Mouse (Mus musculus) right cerebral cortex, postnatal 36 days (tissue): ENCODE results near the gene Vps33b.
"Not testable (repeated sequence)": the region's sequence is repeated elsewhere in the genome, so short reads cannot be mapped to it uniquely, and the experiment has no call there.

Experiments
- DNase-seq, 2 experiments: peaks; one replicate each; pipeline ENCODE4 v3.0.0; 2022; ENCODE audit warnings: low spot score in 2 of 2, mixed read lengths in 1 of 2

Vps33b gene

GRCm38 (mm10) chr7:80318670-80319069 lies 49.2 kb downstream of the Vps33b start:
- no peak for DNase-seq

DNA sequence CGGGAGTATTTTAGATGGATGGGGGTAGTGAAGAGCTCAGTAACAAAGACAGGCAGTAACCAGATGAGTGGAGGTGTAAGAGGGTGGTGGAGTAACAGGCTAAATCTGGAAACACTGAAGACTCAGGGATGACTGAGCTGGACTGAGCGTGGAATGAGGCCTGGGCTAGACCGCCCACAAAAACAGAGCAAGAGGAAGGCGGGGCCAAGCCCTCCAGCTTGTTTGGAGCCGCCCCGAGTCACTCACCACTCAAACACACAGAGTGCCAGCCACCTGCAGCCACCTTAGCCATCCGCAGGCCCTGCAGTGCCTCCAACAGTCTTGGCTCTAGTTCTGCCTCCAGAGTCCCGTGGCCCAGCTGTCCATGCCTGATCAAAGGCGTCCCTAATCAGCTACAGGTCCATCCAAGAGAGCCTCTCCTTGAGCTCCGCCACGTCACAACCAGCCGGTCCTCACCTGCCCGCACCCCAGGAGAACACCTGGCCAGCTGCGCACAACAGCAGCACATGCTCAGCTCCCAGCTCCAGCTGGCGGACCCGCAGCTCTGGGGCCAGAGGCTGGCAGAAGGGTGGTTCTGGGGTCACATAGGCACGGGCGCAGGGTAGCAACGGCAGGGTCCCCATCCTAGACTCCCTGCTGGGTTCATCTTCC lies 50.5 kb downstream of the Vps33b start:
- no peak for DNase-seq

- no peak for DNase-seq
These were observed 53.9 kb downstream of the Vps33b start for GRCm38 (mm10) chr7:80323336-80323735.

- DNase-seq = peak; percentile 93 to 95
These were observed 54.8 kb downstream of the Vps33b start, which contains the start of gene Rccd1 for GRCm38 (mm10) chr7:80324043-80324815. Rccd1 (minus strand) TSS chr7:80324454.

GRCm38 (mm10) chr7:80324816-80325119 lies 55.3 kb downstream of the Vps33b start:
- DNase-seq = not testable (repeated sequence)

DNA sequence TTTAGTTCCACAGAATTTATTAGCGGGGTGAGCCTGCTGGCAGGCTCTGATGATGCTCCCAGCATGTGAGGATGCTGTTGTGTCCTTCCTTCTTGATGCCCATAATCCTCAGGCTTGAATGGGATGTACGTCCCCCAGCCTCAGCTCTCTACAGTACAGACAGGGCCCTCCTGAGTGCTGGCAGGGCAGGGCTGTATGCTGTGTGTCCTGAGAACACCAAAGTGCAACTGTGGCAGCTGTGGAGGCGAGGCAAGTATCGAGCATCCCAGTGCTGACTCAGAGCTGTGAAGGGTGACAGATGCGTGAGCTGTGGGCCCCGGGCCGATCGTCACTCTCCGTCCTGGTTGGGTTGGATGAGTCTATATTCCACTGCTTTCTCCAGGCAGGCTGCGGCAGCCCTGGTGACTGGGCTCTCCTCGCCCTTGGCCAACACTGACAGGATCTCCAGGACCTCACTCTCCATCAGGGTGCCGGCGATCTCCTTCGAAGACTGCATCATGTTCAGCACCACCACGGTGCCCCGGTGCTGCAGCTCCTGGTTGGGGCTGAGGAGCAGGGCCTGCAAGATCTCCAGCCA lies 55.9 kb downstream of the Vps33b start:
- DNase-seq = no peak

DNA sequence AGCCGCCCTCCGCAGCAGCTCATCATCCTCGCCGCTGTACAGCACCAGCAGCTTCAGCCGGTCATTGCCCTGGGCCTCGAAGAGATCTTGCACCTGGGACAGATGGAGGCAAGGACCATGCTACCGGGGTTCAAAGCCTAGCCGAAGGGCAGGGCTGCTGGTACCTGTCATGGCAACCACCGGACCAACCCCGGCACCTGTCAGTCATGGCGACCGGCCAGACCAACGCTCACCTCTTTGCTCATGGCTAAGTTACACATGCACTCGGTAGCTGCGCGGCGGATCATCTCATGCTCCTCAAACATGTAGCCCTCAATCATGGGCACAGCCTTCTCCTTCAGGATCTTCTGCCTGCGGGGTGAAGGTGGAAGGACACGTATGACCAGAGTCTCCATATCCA lies 56.6 kb downstream of the Vps33b start:
- DNase-seq = no peak

DNA sequence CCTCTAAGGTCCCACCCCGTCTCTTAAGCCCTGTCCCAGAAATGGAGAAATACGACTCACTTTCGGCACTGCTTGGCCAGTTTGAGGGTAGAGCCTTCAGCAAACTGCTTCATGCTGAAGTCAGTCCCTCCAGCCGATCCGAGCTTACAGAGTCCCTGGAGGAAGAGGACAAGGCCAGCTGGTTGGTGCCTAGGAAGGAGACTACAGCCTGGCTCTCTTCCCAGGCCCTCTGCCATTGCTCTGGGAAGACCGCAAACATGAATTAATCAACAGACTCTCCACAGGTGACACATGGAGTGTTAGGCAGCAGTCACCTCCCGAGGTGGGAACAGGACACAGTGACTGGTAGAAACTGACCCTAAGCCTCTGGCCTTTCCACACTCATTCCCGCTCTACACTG lies 60.8 kb downstream of the Vps33b start:
- no peak for DNase-seq

DNA sequence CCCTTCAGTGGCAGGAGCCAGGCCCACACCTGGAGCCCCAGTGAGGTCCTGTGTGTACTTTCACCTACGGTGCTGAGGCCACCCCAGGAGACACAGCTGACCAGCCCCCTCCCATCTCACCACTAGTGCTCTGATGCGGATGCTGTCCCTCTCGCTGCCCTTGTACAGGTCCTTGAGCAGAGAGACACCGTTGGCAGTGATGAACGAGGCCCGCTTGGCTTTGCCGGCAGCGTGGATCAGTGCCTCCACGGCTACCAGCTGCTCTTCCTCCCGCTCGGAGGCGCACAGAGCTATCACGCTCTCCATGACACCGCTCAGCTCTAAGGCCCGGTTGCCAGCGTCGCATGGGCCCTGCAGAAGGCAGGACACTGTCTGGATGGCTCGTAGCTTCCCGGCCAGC lies 62.0 kb downstream of the Vps33b start:
- DNase-seq = no peak

- DNase-seq = no peak
These were observed 65.4 kb downstream of the Vps33b start for GRCm38 (mm10) chr7:80334848-80335247.

GRCm38 (mm10) chr7:80336932-80337331 lies 67.5 kb downstream of the Vps33b start:
- no peak for DNase-seq

DNA sequence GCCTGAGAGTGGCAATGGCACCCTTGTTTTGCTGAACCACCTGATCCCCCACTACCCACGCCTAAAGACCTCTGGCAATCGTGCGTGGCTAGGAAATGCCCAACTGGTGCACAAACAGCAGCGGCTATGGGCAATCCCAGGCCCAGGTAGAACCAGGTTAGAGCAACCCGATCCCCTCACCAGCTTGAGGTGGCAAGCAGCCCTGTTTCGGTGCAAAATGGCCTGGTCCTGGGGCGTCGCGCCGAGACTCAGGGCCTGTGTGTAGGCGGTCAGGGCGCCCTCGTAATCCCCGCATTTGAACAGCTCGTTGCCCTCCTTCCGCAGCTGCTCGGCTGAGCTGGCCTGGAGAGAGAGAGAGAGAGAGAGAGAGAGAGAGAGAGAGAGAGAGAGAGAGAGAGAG lies 69.9 kb downstream of the Vps33b start:
- DNase-seq = no peak

DNA sequence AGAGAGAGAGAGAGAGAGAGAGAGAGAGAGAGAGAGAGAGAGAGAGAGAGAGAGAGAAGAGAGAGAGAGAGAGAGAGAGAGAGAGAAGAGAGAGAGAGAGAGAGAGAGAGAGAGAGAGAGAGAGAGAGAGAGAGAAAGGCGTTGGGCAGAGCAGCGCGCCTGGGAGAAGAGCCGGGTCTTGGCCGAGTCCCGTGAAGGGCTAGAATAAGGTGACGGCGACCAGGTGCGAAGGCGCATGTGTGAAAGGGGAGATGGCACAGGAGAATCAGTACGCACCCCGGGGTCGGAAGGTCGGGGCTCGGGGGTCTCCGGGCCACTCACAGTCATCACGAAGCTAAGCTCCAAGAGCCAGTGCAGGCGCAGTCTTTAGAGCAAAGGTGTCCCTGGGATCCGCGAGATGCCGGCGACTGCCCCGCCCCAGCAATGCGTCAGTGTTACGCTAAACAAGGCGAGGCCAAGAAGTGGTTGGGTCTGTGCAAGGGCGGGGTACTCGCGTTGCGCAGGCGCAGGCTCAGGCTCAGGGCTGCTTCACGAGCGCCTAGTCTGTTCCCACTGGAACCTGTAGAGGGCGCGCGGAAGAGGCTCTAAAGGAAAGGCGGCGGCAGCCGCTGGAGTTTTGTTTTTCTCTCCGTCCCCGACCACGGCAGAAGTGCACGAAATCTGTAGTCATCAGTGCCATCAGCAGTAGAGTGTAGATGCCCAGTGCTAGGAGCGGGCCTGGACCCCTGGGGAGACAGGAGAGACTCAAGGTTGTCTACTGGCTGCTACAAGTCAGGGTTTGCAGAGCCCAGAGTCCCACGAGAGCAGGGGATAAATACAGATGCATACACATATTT lies 70.6 kb downstream of the Vps33b start:
- DNase-seq = peak; percentile 96 to 98

DNA sequence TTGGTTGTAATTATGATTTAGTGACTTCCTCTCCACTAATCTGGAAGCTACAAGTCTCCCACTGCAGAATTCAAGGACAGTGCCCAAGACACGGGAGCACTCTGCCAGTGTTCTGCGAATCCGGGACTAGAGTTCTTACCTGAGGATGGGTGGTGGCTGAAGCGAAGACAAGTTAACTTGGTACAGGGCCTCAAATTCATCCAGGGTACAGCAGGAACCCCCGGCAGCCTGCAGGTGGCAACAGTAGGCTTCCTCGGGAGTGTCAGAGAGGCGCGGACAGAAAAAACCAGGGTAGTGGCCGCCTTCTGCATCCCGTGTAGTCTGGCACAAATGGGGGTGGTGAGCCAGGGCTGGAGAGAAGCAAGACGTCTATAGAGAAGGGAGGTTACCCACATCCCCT lies 71.3 kb downstream of the Vps33b start, which contains the start of gene Unc45a:
Unc45a (minus strand) TSS at position 213 of the 400 bp plus-strand sequence.
- DNase-seq = peak in 1 of 2 experiments; percentile 49
